Mouse (Mus musculus) embryo, embryonic 11 days (tissue): ENCODE data around the gene Ankrd1.

Experiments used
- DNase-seq: peaks from one replicate; pipeline ENCODE4 v3.0.0-alpha.2; 2015

Ankrd1 gene

GRCm38 (mm10) chr19:36119783-36120471 is at the start of gene Ankrd1:
Gene Ankrd1, minus strand, starts transcription at chr19:36120099.
- DNase-seq: no peak

GRCm38 (mm10) chr19:36169101-36169500 is 49.2 kb upstream of the Ankrd1 start:
- no peak for DNase-seq

- no peak for DNase-seq
Observed at GRCm38 (mm10) chr19:36168121-36168520, 48.2 kb upstream of the Ankrd1 start.

GRCm38 (mm10) chr19:36167291-36167896 is 47.5 kb upstream of the Ankrd1 start:
- no peak for DNase-seq

GRCm38 (mm10) chr19:36166401-36167160 is 46.7 kb upstream of the Ankrd1 start:
- no peak for DNase-seq

- DNase-seq: no peak
Observed at GRCm38 (mm10) chr19:36165351-36165750, 45.5 kb upstream of the Ankrd1 start.

GRCm38 (mm10) chr19:36150241-36151007 is 30.5 kb upstream of the Ankrd1 start:
- DNase-seq: no peak

- no peak for DNase-seq
Observed at GRCm38 (mm10) chr19:36148578-36148977, 28.7 kb upstream of the Ankrd1 start.

GRCm38 (mm10) chr19:36143571-36143970 is 23.7 kb upstream of the Ankrd1 start:
- no peak for DNase-seq

- DNase-seq: no peak
Observed at GRCm38 (mm10) chr19:36133731-36134130, 13.8 kb upstream of the Ankrd1 start.

GRCm38 (mm10) chr19:36133064-36133463 is 13.2 kb upstream of the Ankrd1 start:
- no peak for DNase-seq

GRCm38 (mm10) chr19:36131990-36132389 is 12.1 kb upstream of the Ankrd1 start:
- DNase-seq: no peak

GRCm38 (mm10) chr19:36130181-36130580 is 10.3 kb upstream of the Ankrd1 start:
- DNase-seq: no peak

GRCm38 (mm10) chr19:36129643-36130042 is 9.7 kb upstream of the Ankrd1 start:
- peak; percentile 26 for DNase-seq

- DNase-seq: no peak
Observed at GRCm38 (mm10) chr19:36129213-36129612, 9.3 kb upstream of the Ankrd1 start.

GRCm38 (mm10) chr19:36128440-36128839 is 8.5 kb upstream of the Ankrd1 start:
- no peak for DNase-seq

GRCm38 (mm10) chr19:36124203-36124602 is 4.3 kb upstream of the Ankrd1 start:
- no peak for DNase-seq

- DNase-seq: no peak
Observed at GRCm38 (mm10) chr19:36119219-36119618, 680 bp downstream of the Ankrd1 start.

GRCm38 (mm10) chr19:36116185-36116584 is 3.7 kb downstream of the Ankrd1 start:
- no peak for DNase-seq

GRCm38 (mm10) chr19:36112007-36112406 is 7.9 kb downstream of the Ankrd1 start:
- no peak for DNase-seq

GRCm38 (mm10) chr19:36111054-36111895 is 8.6 kb downstream of the Ankrd1 start:
- peak; percentile 72 for DNase-seq

GRCm38 (mm10) chr19:36110465-36110864 is 9.4 kb downstream of the Ankrd1 start:
- DNase-seq: no peak
